Mouse (Mus musculus) heart, adult 11 months (tissue): ENCODE results near the gene Scg5.

Source experiments
- DNase-seq: peaks from one replicate; pipeline ENCODE4 v3.0.0; 2022

The Scg5 gene

GRCm38 (mm10) chr2:113749309-113749708 lies 79.6 kb downstream of the Scg5 start:
- DNase-seq, result peak; percentile 81

GRCm38 (mm10) chr2:113728581-113728980 lies 100.3 kb downstream of the Scg5 start:
- DNase-seq, result no peak
